Mouse (Mus musculus): ENCODE results near the gene Stmn1.
"Not testable (repeated sequence)": the region's sequence is repeated elsewhere in the genome, so short reads cannot be mapped to it uniquely, and the experiment has no call there.

The Stmn1 gene

DNA sequence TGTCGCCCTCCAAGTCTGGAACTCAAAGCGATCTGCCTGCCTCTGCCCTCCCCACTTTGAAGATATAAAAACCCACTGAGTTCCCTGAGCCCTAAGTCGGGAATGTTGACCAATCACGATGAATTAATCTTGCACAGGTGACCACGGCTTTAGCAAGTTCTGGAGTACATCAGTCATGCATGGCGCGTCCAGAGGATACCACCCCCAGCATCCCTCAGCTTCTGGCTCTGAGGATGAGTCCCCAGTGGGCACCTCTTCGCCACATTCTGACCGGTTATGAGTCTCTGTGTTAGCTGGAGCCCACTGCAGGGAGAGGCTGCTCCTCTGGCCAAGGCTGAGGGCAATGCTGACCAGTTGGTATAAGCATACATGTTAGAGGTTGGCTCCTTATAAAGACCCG, 16.1 kb downstream of the Stmn1 start:
- no peak for DNase-seq (ENCODE audit: low spot score in 2 of 2)

DNA sequence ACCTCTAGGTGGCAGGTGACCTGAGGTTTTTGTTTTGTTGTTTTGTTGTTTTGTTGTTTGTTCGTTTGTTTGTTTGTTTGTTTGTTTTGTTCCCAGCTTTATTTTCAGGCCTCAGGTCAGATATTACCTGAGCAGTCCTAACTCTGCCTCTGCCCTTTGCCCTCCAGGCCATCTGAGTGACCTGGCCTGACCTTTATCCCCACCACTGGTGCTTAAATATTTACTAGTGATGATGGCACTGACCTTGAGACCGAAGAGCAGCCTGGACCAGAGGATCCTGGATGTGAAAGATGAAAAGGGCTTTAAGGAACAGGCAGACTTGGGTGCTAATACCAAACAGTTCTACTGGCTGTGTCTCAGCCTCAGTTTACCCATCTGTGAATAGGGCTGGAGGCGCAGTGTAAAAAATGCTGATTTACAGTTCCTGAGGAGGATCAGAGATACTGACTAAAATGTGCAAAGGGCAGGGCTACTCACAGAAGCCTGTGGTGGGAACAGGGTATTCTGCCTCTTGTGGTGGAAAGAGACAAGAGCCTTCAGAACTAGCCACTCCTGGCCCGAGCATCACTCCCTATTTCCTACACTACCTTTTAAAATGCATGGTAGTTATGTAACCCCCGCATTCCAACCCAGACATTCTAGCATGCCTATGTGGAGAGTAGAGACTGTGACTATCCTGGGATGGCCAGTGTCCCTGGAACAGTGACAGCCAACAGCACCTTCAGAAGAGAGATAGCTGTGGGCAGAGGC, 17.2 kb downstream of the Stmn1 start:
- DNase-seq (ENCODE audit: low spot score in 2 of 2) = no peak

DNA sequence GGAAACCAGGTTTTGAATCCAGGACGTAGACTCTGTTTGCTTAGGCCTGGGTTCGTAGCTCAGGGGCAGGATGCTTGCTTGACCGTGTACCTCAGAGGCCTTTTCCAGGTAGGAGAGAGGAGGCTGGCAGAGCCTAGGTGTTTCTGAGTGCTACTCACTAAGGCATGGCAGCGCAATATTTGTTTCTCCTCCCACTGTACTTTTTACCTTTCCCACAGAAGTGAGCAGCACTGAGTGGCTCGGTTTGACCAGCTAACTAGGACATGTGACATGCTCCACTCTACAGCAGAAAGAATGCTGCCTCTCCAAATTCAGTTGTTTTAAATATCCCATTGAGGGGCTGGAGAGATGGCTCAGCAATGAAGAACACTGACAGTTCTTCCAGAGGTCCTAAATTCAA, 20.1 kb downstream of the Stmn1 start:
- DNase-seq (ENCODE audit: low spot score in 2 of 2) = no peak

DNA sequence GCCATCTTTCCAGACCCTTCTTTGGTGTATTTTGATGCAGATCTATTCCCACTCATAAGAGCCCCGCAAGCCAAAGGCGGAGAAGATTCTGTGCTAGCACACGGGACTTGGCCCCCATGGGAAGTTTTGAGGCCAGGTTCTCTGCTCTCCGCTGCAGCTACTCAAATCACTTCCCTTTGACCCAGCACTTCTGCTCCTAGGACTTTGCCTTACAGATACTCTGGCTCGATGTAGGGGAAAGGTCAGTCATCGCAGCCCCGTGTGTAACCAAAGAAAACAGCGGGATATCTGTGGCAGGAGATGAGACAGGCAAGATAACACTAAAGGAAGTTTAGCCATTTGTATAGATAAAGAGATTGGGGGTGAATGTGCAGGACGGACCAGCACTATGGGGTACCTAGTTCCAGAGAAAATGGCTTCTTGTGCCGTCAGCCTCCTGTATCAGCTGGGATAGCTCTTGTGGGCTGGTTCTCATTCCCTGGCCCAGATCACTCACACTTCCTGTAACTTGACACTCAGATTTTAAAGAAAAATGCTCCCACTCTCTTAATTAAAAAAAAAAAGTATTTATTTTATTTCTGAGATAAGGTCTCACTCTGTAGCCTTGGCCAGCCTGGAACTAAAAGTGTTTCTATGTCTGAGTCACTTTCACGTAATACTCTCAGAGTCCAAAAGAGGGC, 22.0 kb downstream of the Stmn1 start:
- no peak for DNase-seq (ENCODE audit: low spot score in 2 of 2)

DNA sequence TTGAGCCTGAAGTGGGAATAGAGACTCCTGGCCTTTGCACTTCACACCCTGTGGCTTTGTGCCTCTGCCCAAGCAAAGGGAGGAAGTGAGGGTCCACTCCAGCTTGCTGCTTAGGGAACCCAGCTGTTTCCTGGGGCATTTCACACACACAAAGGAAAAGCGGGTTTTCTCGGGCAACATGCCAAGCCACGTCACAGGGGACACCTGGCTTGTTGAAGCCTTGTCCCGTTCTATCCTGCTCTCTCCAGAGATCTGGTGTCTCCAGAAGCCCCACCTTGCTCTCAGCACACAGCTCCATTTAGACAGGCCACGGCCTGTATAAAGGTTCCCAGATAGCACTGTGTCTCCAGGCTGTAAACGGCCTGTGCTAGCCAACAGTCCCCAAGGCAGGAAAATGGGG, 23.6 kb downstream of the Stmn1 start:
- no peak for DNase-seq (ENCODE audit: low spot score in 2 of 2)

DNA sequence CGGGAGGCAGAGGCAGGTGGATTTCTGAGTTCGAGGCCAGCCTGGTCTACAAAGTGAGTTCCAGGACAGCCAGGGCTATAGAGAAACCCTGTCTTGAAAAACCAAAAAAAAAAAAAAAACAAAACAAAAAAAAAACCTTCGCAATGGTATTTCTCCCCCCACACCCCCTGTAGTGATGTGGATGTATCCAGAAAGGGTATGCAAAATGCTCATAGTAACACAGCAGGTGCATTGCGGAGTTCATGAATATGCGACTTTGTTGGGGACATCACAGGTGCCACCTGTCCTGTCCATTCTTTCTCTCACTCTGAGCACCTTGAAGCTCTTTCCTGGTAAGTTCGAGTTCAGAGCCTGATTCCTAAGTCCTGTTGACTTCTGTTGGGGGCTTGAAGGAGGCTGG, 26.0 kb downstream of the Stmn1 start:
- not testable (repeated sequence) for DNase-seq (ENCODE audit: low spot score in 2 of 2)

DNA sequence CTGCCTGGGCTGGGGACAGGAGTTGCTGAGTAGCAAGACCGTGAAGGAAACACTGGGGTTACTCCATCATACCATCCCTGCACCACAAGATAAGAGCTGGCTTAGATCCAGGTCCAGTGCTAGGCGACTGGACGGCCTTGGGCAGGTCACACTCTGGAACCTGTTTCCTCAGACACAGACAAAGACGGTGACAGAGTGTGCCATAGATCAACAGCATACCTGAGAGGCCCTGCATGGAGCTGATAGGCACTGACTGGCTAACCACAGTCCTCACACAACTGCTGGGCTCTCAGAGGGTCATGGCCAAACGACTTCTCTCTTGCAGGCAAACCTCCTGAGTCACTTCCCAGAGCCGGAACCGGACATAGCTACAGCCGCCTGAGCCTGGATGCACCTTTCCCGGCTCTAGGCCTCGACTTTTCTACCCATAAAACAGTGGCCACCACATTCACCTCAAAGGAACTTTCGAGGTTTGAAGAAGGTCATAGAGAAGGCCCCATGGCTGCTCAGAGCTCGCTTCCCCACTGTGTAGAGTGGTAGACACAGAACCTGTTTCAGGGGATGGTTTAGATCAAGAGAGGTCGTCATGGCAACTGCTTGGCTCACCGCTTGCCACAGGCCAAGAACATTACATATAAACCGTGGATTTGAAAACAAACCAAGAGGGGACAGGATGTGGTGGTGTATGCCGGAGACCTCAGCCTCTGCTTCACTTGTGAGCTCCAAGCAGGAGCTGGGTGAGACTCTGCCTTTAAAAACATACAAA, 26.8 kb downstream of the Stmn1 start:
- DNase-seq (ENCODE audit: low spot score in 2 of 2) = peak; percentile 85 to 91

DNA sequence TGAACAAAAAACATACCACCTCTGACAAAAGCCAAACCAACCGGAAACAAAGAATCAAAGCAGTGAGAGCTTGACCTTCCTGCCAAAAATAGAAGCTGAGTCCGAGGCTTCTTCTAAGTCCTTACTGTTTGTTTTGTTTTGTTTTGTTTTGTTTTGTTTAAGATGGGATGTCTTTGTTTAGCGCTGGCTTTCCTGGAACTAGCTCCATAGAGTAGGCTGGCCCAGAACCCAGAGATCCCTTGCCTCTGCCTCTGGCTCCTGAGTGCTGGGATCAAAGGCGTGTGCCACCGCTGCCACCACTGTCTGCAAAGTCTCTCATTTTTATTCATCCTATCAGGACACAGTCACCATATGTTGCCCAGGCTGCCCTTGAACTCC, 27.4 kb downstream of the Stmn1 start:
- DNase-seq (ENCODE audit: low spot score in 2 of 2) = no peak

DNA sequence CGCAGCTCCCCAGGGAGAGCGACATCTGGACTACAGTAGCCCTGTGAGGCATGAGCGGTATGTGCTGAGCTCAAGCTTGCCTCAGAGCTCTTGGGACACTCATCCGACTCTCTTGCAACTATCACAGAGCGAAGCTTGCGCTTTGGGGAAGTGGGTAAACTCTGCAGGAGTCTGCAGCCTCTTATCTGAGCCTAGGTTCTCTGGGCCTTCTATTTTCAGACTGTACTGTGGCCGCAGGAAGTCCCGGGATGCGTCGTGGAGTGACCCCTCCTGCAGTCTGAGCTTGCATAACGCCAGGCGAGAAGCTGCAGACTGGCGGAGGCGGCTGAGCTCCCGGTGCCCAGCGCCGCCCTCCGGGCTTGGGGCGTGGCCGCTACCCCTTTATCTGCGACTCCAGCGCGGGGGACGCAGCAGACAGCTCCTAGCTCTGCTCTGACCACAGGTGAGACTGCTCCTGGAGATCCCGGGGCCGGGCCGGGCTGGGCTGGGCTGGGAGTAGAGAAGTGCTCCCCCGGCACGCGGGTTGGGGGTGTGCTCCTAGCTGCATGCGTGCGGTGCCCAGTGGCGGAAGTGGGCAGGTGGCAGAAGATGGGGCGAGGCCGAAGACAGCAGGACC, 28.6 kb downstream of the Stmn1 start, which contains the start of gene Paqr7:
Gene Paqr7 (plus strand): TSS at position 103 of the 616 bp plus-strand sequence.
- peak; percentile 42 to 49 for DNase-seq (ENCODE audit: low spot score in 2 of 2)

DNA sequence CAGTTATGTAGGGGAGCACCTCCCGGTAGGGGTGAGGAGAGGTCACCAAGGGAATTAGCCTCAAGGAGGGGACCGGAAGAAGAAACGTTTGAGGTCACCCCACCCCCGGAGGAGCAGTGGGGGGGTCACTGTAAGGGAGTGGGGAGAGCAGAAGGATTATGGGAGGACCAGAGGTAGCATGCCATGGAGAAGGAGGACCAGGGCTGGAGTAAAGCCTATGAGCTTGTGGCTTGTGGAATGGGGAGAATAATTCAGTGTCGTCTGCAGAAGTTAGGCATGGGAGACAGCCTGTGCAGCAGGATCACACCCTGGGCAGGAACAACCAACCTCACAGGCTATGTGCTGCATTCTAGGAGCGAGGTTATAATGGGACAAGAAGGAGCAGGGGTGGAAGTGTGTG, 29.1 kb downstream of the Stmn1 start:
- DNase-seq (ENCODE audit: low spot score in 2 of 2) = no peak

DNA sequence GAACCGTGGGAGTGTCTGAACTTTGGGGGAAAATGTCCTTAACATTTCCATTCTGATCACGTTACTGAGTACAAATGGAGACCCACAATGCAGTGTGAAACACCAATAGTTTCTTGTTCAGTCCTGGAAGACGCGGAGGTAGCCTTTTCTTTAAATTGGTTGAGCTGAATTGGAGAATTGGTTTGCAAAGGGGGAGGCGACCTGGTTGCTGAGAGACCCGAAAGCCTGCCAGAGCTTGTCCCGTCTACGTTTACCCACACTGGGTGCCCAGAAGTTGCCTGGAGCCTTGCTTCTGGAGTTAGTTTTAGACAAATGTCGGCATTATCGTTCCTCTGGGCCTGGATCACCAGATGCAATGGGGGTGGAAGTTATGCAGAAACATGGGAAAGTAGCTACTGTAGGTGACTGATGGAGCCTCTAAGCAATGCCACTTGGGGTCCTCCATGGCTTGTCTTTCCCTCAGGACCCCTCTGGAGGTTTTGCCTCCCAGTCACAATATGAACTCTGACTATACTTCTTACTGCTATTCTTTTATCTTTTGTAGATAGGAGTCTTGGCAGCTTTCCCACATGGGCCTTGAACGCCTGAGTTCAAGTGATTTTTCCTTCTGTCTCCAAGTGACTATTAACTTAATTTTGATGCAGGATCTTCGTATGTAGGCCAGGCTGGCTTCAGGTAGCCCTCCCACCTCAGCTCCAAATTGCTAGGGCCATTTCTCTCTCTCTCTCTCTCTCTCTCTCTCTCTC, 30.0 kb downstream of the Stmn1 start:
- no peak for DNase-seq (ENCODE audit: low spot score in 2 of 2)

DNA sequence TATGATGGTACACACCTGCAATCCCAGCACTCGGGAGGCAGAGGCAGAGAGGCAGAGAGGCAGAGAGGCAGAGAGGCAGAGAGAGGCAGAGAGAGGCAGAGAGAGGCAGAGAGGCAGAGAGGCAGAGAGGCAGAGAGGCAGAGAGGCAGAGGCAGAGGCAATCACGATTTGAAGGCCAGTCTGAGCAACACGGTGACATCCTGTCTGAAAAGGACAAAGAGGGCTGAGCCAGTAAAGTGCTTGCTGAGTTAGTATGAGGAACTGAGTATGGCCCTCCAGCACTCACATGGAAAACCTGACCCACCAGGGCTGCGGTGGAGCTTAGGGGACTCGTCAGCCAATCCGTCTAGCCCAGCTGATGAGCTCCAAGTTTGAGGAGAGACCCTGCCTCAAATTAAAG, 30.9 kb downstream of the Stmn1 start:
- not testable (repeated sequence) for DNase-seq (ENCODE audit: low spot score in 2 of 2)

DNA sequence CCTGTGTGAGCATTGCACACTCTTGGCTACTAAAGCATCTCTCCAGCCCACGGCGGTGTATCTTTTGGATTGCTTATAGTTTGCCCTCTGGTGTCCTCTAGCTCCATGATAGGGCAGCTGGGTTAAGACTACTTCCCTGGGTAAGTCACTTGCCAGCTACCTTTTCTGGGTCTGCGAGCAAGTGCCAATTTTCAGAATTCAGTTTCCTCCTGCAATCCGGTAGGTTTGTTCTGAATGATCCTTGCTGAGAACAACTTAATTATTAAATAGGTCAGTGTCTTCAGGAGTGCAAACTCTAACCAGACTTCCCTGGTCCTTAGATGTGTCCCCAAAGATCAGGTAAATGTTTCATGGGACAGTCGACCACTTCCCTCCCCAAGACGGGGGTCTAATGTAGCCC, 33.0 kb downstream of the Stmn1 start:
- no peak for DNase-seq (ENCODE audit: low spot score in 2 of 2)

DNA sequence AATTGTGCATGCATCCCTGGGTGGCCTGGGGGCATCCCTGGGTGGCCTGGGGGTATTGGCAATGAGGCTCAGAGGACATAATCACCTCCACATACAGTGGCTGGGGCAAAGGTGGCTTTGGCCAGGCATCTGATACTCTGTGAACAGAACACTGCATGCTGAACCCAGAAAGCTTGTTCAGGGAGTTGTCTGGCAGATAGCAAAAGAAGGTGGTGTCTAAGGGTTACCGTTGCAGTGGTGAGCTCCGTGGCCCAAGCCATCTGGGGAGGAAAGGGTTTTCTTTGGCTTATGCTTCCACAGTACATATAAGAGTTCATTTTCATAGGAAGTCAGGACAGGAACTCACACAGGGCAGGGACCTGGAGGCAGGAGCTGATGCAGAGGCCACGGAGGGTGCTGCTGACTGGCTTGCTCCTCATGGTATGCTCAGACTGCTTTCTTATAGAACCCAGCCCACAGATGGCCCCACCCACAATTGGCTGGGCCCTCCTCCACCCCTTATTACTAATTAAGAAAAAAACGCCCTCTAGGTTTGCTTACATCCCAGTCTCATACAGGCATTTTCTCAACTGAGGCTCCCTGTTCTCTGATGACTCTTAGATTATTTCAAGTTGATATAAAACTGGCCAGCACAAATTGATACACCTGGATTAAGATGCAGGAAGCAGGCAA, 35.7 kb downstream of the Stmn1 start:
- DNase-seq (ENCODE audit: low spot score in 2 of 2) = no peak

DNA sequence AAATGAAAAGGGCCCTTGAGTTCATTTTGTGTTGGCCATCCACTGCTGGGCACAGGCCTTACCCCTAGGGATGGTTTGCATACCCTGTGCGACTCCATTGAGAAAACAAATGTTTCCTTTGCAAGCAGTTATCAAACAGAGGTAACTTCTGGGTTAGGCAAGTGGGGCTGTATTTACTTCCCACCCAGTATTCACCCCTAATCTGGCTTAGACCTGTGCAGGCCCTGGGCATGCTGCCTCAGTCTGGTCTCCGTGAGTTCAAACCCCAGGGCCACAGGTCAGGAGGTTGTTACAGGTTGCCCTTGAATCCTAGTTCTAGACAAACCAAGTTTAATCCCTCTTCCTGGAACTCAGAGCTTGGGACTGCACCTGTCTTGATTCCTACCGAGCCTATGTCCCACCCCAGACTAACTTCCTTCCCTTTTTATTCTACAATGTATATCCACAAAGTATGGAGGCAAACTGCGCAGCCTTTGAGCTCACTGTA, 37.2 kb downstream of the Stmn1 start:
- no peak for DNase-seq (ENCODE audit: low spot score in 2 of 2)

DNA sequence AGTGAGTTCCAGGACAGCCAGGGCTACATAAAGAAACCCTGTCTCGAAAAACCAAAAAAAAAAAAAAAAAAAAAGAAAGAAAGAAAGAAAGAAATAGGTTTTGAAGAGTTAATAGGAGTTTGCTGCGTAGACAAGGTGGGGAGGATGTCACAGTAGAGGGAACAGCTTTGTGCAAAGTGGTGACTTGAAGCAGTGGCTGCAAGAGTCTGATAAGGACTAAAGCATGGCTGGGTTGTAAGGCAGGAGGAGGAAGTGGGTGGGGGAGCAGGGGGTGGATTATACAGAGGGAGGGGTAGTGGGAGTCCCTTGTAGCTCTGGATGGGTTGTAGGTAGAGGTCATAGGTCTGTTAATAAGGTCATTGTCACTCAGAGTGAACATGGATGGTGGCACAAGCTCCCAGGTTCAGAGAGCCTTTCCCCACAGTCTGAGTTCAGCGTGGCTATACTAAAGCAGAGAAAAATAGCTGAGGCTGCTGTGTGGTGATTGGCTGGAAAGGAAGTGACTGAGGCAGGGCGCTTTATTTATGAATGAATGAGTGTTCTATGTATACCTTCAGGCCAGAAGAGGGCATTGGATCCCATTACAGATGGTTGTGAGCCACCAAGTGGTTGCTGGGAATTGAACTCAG, 38.0 kb downstream of the Stmn1 start:
- DNase-seq (ENCODE audit: low spot score in 2 of 2) = no peak

DNA sequence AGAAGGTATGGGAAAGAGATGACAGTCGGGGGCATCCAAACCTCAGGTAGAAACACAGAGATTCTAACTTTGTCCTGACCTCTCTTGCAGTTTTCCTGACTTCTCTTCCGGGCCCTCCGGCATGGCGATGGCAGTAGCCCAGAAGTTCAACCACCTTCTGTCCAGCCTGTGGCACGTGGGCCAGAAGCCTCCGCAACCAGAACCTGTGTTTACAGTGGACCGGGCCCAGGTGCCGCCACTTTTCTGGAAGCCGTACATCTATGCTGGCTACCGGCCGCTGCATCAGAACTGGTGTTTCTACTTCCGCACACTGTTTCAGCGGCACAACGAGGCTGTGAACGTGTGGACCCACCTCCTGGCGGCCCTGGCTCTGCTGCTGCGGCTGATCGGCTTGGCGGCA, 38.6 kb downstream of the Stmn1 start:
- no peak for DNase-seq (ENCODE audit: low spot score in 2 of 2)

DNA sequence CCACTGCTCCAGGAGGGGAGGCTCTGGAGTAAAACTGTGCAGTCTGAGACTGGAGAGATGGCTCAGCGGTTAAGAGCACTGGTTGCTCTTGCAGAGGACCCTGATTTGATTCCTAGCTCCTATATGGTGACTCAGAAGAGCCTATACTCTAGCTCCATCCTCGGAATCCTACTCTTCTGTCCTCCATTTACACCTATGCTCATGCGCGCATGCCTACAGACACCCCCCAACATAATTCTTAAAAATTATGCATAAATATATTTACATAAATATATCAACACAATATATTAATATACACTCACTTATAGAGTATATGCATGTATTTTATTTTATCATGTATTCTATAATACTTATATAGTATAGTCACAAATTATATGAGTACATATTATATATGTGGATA, 42.3 kb downstream of the Stmn1 start:
- no peak for DNase-seq (ENCODE audit: low spot score in 2 of 2)

DNA sequence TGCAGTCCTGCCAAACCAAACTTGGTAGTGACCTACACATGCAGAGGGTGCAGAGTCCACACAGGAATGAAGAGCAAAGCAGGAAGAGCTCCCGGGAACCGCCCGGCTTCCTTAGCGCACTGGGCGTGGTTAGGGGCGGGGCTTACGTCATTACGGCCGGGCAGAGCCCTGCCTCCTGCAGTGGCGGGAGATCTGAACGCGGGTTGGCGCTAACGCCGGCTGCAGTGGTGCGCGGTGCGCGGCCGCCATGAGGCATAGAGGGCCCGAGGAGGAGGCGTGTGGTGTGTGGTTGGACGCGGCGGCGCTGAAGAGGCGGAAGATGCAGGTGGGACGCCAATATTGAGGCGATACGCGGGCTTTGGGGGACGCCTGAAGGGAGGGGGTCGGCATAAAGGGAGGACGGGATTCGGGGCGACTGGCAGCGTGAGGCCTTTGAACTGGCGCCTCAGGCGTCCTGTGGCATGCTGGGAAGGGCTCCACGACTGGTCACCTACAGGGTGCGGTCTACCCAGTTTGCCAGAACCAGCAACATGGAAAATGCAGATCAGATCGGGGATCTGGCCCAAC, 42.8 kb downstream of the Stmn1 start, which contains the start of gene Aunip:
Gene Aunip (plus strand): TSS at position 155 of the 567 bp plus-strand sequence.
- peak; percentile 68 to 70 for DNase-seq (ENCODE audit: low spot score in 2 of 2)

DNA sequence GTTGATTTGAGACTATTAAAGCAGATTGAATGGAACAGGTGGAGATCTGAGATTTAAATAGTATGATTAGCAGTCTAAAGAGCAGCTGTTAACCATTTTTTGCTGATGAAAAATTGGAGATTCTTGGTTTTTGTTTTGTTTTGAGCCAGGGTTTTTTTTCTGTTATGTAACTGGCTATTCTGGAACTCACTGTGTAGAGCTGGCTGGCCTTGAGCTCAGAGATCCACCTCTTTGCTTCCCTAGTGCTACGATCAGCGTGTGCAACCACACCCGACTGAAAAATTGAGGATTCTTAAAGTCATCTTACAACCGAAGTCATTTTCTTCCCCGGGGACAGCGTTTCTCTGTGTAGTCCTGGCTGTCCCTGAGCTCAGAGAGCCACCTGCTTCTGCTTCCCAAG, 43.6 kb downstream of the Stmn1 start:
- DNase-seq (ENCODE audit: low spot score in 2 of 2) = no peak
